Mouse (Mus musculus): ENCODE measurements at regions not wholly inside any gene's neighbourhood (a gene's known extent, or its start where the extent isn't known, plus 50 kb on each side); places are given as distances from the start of the nearest gene placed in this dataset.

- DNase-seq (ENCODE audit: low spot score in 2 of 2): no peak
These were observed 155.5 kb upstream of the Foxq1 start for GRCm38 (mm10) chr13:31400401-31400800.

- no peak for DNase-seq (ENCODE audit: low spot score in 2 of 2)
These were observed 150.6 kb upstream of the Foxq1 start for GRCm38 (mm10) chr13:31405312-31405711.

DNA sequence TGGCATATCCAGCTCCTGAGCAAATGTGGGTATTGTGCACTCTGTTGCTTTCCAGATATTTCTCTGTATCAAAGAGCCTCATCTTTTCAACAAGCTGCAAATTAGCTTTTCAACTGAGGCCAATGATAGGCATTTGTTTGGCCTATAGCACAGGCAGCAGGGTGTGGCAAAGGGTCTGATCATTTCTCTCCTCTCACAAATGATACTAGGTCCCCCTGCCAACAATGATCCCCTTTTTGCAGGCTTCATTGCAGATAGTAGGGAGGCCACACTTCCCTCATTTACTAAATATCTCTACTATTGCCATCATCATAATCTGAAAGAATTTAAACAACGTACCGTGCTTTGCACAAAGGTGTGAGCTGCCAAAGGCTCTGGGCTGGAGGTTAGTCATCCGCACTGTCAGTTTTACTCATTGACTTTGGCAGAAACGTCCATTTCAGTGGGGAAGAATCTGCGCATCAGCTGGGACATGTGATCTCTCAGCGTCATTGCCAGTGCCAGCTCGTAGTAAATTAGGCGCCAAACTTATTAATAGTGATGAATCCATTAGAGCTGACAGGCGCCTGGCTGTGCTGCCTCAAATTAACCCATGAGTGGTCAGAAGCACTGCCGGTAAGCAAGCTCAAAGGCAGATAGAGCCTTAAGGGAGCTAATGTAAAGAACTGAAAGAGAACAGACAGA, 147.4 kb upstream of the Foxq1 start:
- DNase-seq (ENCODE audit: low spot score in 2 of 2): no peak

DNA sequence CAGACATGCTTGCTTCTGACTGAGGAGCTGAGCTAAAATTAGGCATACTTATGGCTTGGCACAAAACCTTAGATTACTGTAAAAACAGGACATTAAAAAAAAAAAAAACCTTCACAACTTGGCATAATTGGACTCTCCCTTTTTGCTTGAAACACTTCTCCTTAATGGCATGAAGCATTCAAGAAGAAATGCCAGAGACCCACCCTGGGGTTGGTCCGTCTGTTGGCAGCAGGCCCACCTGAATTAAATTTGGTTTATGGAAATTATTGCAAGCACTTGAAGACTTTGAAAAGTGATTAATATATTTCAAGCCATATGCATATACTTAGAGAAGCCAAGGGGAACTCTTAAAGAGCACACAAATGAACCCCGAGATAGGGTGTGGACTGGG, 146.8 kb upstream of the Foxq1 start:
- DNase-seq (ENCODE audit: low spot score in 2 of 2): no peak

GRCm38 (mm10) chr13:31421556-31421955, 134.4 kb upstream of the Foxq1 start:
- no peak for DNase-seq (ENCODE audit: low spot score in 2 of 2)

DNA sequence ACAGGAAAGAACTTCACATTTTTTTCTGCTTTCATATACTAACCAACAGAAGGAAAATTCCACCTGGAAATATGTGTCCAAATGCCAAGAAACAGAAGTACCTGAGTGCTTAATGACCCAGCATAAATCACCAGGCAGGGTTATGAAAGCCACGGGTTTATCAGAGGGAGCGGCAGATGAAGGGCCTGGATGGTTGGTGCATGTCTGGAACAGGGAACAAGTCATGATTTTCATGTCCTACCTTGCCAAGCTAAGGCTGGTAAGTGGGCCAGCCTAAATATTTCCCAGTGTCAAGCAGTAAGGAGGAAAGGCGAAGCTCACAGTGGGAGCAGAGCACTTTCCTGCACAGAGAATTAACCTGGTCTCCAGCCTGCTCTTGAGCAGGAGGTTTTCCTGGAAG, 132.3 kb upstream of the Foxq1 start:
- DNase-seq (ENCODE audit: low spot score in 2 of 2): peak; percentile 30 to 35

DNA sequence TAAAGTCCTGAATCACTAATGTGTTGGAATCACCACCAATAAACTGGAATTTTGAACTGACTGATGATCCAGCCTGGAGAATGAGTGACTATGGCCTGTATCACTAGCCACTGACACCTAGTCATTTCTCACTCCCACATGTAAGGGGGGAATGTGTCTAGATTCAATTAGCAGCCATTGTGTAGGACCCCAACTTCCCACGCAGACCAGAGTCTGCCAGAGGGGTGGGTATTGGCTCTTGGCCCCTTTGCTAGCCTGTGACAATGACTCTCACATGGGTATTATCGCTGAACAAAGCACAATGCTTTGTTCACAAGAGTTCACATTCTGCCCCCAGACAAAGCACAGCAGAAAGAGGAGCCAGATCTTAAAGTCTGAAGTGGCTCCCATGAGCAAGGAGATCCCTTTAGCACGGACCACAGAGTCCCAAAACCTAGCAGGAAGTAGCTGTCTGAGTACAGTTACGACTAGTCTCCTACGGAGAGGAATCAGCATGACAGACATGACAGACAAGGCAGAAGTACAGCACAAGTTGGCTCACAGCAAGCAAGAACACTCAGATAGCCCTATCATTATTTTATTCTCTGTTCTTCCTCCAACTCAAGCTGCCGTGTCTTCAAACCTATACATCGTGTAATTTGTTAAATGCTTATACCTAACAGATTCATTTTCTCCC, 130.0 kb upstream of the Foxq1 start:
- DNase-seq (ENCODE audit: low spot score in 2 of 2): no peak

DNA sequence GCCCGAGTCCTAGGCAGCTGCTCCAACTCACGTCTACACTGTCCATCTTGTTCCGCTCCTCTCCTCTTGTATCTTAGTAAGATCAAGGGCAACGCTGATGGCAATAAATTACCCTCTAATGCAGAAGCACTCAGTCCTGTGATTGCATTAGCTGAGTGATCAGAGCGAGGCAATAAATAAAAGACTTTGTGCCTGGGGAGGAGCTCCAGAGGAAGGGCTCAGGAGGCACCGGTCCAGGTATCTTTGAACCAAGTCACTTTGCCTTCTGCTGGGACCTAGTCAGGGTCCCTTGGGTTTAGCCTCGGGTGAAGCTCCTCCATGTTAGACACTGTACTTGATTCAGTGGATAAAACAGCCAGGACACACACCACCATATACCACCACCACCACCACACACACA, 119.5 kb upstream of the Foxq1 start:
- no peak for DNase-seq (ENCODE audit: low spot score in 2 of 2)

DNA sequence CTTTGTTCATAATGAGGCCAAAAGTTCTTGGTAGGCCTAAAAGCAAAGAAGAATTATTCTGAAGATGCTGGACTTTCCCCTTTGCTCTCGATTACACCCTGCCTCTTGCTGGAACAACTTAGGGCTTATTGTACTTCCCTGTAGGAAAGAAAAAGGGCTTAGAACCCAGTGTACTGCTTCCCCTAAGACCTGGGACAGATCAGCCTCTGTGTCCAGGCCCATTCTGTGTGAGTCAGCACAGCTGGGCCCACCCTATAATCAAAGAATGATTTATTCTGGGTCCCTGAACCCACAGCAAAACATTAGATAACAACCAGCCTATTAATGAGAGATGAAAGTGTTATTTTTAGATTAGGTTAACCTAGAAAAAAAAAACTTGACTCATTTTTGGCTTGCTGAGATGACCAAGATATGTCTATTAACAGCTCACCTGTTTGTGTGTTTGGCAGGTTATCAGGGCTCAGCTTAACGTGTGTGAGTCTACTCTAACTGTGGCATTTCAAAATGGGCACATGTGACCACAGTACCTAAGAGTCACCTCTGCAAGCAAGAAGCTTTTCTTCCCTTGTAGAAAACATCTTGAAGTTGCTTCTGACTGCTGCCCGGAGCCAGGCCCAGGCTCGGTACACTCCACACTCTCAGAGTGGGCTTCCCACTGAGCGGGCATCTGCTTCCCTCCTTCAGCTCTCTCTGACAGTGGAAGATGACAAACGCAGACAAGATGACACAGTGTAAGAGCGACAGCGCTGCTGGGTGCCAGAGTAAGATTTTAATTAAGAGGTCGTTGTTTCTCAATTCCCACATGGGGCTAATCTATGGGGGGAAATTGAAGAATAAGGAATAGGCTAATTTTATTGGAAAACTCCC, 115.9 kb upstream of the Foxq1 start:
- peak; percentile 14 to 15 for DNase-seq (ENCODE audit: low spot score in 2 of 2)

DNA sequence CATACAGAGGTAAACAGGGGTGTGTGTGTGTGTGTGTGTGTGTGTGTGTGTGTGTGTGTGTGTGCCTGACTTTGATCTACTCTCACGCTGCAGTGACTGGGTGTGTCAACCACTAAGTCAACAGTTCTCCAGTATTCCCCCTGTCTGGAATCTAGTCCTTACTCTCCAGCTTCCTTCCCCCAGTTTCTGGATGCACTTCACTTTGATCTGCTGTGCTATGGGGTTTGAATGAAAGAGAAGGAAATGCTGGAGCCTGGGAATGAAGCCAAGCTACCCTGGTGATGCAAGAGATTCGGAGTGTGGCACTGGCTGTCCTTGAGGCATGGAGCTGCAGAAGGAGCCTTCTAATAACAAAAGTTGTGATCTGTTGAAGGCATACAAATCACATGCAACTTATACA, 97.1 kb upstream of the Foxq1 start:
- peak in 1 of 2 experiments; percentile 57 for DNase-seq (ENCODE audit: low spot score in 2 of 2)

GRCm38 (mm10) chr13:31465141-31465540, 90.8 kb upstream of the Foxq1 start:
- DNase-seq (ENCODE audit: low spot score in 2 of 2): no peak

- no peak for DNase-seq (ENCODE audit: low spot score in 2 of 2)
These were observed 90.2 kb upstream of the Foxq1 start for GRCm38 (mm10) chr13:31465711-31466110.

DNA sequence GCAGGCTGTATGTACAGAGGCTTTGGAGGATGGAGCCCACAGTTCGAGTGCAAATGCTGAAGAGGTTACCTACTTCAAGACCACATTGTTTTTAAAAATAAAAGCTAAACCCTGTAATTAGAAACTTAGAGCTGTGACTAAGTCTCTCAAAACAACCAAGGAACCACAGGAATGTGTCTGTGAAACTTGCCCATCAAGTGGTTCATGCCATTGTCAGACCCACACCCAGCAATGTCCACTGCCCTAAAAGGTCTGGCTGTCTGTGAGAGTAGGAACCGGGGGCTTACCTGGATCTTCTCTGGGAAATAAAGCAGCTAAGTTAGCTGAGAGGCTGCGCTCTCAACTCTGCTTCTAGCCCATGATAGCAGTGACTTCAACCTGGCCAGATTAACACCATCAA, 87.8 kb upstream of the Foxq1 start:
- DNase-seq (ENCODE audit: low spot score in 2 of 2): peak in 1 of 2 experiments; percentile 13

DNA sequence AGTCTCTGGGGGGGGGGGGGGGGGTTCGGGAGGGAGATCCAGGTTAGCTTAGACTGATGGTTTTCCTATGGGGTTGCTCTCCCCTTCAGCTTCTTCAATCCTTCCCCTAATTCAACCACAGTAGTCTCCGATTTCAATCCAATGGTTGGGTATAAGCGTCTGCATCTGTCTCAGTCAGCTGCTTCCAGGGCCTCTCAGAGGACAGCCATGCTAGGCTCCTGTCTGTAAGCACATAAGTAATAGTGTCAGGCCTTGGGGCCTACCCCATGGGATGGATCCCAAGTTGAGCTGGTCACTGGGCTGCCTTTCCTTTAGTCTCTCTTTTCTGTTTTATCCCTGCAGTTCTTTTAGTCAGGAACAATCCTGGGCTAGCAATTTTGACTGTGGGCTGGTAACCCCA, 87.0 kb upstream of the Foxq1 start:
- DNase-seq (ENCODE audit: low spot score in 2 of 2): no peak

DNA sequence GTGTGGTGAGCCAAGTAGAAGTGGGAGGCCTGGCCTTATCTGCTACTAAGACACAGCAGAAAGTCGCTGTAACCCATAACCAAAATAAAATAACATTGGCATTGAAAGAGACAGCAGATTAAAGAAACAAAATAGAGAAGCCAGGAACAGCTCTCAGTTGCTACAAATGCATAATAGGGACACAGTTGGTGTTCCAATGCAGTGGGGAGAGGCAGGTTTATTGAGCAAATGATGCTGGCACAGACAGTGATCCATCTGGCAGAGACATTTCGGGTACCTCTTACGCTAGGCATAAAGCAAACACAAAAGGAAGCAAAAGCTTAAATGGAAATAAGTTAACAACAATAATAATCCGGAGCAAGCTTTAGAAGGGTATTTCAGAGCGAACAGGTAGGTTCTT, 83.6 kb upstream of the Foxq1 start:
- no peak for DNase-seq (ENCODE audit: low spot score in 2 of 2)

GRCm38 (mm10) chr13:31472804-31473203, 83.1 kb upstream of the Foxq1 start:
- DNase-seq (ENCODE audit: low spot score in 2 of 2): no peak

DNA sequence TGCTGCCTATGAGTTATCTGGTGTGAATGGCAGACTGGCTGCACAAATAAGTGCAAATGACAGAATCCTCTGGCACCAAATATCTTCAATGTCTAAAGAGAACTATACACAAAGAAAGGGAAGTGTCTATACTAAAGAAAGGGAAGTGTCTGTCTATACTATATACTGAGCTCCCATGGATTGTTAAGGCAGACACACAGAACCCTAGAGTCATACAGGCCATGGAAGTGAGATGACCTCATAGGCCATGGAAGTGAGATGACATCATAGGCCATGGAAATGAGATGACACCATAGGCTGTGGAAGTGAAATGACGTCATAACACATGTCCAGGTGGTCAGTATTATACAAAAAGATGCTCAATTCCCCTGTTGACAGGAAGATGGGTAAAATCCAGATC, 82.7 kb upstream of the Foxq1 start:
- no peak for DNase-seq (ENCODE audit: low spot score in 2 of 2)

- no peak for DNase-seq (ENCODE audit: low spot score in 2 of 2)
These were observed 80.1 kb upstream of the Foxq1 start for GRCm38 (mm10) chr13:31475845-31476244.

DNA sequence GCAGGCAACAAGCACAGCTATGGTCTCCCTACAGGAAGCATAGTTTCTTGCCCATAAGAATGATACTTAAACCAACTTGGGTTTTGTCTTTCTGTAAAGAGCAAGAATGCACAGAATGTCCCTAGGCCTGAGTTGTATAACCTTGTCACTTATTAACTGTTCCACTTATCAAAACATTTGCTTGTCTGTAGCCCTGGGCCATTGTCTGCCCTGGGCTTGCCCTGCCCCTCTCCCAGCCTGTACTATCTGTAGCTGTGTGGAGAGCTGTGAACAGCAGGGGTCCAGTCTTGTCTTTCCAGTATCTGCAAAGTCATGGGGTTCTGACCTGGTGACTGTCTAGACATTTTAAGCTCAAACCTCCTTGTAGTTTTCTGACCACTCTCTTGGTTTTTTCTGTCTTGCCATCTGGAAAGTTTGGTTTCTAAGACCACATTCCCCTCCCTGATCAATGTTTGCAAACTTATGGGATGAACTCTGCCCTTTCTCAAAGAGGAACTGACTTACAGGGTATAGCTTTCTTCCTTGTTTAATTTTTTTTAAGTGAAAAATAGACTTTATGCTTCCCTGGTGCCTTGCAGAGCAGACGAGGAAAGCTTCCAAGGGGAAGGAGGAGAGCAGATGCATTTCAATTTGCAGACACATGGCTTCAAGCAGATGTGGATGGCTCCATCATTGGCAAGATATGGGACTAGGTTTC, 78.6 kb upstream of the Foxq1 start:
- no peak for DNase-seq (ENCODE audit: low spot score in 2 of 2)

- peak in 1 of 2 experiments; percentile 18 for DNase-seq (ENCODE audit: low spot score in 2 of 2)
These were observed 74.7 kb upstream of the Foxq1 start for GRCm38 (mm10) chr13:31481105-31481844.

- DNase-seq (ENCODE audit: low spot score in 2 of 2): no peak
These were observed 69.6 kb upstream of the Foxq1 start for GRCm38 (mm10) chr13:31486373-31486772.
